Mouse (Mus musculus) c-Kit-positive CD71-positive TER-119-negative erythroid progenitor cells, embryonic 14.5 days (primary cell): Measurements from ENCODE around the gene Nectin1.

Source experiments
- DNase-seq: peaks from one replicate; pipeline ENCODE4 v3.0.0-alpha.2; 2013; ENCODE audit warnings: low read depth

The Nectin1 gene

DNA sequence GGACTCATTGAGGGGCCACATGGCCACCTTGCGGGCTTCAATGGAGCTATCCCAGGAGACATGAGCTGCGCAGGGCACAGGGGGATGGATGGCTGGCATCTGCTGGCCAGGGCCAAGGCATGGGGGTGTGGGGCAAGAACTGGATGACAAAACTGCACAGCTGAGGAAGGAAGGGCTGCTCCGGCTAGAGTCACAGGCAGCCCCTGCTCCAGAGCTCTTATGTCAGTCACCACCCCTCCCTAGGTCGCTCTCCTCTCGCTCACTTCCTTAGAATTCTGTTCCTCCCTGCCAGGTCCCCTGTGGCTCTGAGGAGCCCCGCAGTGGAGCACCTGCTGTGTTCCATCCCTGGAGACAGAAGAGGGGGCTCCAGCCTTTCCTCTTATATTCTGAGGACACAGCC, 63.8 kb downstream of the Nectin1 start:
- no peak for DNase-seq

DNA sequence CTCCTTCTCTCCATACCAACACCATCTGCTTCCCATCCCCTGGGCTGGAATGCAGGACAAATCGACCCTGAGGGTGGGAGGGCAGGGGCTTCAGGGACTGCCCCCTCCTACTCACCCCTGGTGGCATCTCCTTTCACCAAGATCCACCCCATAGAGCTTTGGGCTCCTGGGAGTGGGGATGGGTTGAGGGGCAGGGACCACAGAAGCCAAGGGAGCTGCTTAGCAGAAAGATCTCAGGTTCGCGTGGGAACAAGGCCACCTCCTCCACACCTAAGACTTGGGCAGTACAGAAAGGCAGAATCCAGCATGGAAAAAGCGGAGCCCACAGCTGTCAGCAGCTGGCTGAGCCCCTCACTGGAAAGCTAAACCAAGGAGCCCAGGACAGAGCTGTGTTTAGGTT, 64.3 kb downstream of the Nectin1 start:
- DNase-seq: no peak

DNA sequence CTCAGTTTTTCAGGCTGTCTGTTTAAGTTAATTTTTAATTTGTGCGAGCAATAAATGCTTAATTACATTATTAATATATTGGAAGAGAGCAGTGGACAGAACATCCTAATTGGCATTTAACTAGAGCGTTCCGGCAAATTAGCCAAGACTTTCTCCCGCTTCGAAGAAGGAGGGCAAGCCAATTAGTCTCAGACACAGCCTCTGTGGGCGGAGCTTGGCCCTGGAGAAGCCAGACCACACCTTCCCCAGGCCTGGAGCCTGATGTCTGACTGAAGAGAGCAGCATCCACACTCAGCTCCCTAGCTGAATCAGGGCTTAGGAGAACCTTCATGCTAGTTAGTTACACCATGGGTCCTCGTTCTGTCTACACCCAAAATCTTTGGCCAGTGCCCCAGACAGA, 64.8 kb downstream of the Nectin1 start:
- DNase-seq: no peak

DNA sequence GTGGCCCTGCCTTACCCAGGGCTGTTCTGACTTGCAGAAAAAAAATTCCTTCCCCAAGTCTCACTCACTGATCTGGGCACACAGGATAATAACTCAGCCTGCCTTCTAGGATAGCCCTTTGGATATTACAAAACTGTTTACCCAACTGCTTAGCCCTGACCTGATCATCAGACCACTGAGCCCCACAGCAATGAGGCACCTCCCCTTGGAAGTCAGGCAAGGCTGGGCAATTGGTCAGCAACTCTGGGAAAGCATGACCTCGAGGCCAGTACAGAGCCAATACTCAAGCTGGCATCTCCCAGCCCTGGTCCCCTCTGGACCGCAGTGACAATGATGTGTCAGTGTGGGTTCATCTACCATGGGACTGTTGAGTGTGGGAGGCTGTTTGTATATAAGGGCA, 69.4 kb downstream of the Nectin1 start:
- DNase-seq: no peak

DNA sequence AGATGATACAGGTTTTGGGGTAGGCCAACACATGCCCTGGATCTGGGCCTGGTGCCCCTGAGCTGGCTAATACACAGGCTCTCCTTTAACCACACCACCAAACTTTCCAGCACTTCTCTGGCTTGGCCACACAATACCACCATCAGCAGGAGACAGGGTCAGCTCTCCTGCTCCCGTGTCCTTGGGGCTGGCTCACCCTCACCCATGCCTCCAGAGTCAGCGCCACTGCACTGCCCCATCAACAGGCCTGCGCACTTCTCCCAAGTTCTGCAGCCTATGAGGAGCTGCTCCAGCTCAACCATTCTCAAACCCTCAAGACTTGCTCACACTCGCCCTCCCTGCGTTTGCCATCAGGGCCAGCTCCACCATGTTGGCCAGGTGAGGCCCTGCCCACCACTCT, 78.4 kb downstream of the Nectin1 start:
- DNase-seq: no peak

DNA sequence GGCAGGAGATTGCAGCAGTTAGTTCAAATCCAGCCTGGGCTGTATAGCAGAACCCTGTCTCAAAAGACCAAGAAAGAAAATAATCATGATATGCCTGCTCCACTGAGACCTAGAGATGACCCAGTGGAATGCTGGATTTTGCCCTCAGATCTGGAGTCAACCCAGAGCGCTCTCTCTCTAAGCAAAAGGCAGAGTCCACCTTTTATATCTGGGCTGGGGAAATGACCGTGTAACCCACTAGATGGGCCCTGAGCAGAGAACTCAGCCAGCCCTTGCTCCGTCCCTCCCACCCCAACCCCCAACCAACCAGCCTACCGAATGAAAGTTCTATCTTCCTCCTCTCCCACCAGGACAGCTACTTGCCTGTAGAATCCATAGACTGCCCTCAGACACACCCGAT, 81.4 kb downstream of the Nectin1 start:
- DNase-seq: no peak

DNA sequence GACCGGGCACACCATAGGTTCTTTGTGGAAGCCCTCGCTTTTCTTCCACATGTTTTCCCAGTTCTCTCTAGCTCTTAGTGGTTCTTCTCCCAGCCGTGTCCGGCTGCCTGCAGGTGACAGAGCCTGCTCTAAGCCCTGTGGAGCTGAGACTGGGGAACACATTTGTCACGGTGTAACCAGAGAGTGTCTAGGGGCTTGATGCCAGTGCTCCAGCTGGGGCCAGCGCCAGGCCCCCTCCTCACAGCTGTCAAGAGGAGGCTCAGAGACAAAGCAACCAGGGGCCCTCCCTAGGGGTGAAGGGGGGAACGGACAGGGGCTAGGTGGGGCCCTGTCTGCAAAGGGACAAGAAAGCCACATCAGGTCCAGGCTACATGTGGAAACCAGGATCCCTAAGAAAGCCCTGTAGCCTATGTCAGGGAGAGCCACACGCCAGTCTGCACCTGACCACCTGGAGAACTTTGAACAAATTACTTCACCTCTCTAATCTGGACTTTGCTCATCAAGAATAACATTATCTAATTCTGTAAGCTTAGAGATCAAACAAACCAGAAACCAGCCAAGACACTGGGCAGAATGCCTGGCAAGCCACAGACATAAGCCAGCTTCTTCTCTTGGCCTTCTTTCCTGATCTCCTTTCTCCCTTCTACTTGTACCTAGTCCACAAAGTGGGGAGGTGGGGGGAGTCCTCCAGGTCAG, 82.9 kb downstream of the Nectin1 start:
- no peak for DNase-seq

DNA sequence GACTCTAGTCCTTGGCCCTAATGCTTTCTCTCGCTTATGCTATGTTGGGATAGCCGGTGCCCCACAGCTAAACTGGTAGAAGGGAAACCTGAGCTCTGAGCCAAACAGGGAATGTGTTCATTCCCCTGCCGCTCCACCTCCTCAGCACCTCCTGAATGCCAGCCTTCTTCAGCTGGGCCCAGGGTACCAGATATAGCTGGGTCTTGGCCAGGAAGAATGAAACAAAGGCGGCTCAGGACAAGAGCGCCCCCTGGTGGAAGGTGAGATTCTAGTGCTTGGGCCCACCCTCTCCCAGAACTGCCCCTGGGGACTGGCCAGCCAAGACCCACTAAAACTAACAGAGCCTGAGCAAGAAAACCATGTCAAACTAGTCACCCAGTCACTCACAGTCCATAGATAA, 83.8 kb downstream of the Nectin1 start:
- peak; percentile 10 for DNase-seq

DNA sequence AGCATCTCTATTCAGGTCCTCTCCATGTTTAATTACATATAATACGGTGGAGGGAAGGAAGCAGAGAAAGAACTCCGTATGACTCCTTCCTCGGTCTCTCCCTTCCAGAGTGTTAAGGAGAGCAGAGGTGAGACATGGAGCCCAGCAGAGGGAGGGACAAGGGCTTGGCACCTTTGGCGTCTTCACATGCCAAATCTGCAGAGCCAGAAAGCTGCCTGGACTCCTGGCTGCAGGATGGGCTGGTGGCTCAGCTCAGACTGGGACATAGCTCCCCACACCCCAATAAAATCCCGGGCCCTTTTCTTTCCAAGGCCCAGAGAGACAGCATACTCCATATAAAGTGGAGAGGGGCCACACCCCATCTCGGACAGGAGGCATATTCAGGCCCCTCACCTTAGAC, 85.2 kb downstream of the Nectin1 start:
- no peak for DNase-seq

DNA sequence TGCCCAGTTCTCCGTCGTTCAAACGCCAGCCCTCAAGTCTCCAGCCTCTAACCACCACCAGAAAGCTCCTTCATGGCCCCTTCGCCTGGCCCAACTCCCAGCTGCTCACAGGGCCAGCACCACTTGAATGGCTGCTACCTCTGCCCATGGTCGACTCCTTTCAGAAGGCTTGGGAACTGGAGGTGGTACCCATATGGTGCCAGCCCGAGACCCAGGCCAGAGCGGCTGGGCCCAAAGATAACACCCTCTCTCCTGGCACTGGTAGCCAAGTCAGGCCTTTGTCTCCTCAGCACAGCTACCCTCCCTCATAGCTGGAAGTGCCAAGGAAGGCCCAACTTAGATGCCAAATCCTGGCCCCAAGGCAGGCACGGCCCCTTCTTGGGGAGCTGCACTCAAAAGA, 89.4 kb downstream of the Nectin1 start:
- DNase-seq: no peak

DNA sequence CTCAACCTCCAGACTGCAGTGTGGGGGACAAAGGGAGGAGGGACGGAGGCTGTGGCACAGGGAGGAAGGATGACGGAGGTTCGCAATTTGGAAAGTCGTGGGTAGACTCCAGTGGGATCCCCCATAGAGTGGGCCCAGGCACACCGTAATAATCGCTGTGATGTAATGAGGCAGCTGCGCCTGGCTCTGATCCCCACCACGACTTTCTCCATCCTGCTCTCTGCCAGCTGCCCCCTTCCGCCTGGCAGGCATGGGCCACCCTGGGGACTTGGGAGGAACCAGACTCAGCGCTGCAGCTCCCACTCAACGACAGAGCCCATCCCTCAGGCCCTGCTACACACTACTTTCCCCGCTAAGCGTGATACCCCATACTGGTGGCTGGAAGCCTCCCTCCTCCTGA, 90.5 kb downstream of the Nectin1 start:
- DNase-seq: no peak

DNA sequence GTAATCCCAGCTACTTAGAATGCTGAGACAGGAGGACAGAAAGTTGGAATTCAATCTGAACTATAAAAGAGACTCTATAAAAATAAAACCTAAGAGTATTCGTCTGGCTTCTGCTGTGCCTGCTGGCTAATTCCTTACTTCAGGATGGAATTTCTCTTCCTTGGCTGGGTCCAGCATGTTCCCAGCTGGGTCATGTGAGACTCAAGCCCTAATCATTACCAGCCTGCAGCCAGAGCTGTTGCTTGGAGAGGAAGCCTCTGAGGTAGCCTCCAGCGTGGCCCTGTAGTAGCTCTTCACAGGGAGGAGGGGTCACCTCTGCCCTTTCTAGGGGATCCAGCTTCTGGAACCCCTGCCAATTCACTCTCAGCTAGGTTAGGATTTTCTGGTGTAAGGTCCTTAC, 94.8 kb downstream of the Nectin1 start:
- no peak for DNase-seq

DNA sequence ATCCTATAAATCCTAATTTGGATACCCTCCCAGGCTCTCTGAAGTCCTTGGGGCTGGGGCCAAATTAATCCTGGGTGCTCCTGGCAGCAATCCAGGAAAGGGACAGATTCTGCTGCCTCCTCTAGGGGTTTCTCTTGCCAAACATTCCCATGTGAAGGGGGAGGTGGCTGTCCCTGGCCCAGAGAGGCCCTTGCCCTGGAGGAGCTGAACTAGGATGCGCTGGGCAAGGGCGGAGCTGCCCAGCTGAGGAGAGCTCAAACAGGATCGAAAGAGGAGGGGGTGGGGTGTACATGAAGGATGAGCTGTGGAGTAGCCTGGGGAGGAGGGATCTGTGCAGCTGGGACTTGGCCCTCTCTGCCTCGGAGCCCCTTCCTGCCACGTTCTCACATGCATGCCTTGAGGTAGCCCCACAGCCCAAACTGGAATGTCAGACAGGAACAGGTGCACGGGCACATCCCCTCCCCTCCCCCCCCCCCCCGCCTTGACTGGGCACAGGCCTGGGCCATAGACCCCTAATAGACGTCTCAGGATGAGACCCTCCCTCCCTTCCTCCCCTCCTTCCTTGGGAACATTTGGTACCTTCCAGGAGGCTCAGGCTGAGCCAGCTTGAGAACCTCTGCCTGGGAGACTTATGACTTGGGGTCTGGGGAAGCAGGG, 99.3 kb downstream of the Nectin1 start:
- DNase-seq: no peak

DNA sequence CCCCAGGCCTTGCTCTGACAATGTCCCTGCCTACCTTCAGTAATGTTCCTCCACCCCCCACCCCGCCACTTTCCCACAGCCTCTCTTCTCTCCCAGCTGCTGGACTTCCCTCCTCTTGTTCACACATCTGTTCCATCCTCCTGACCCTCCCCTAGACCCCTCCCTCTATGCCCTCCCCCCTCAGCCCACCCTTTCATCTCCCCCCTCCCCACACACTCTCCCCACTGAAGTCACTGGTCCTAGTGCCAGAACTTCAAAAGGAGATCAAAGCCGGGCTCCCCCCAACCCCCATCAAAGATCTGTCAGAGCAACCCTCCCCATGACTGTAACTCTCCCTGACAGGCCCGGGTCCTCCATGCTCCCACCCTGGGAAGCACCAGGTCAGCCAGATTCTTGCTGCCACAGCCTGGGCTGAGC, 99.9 kb downstream of the Nectin1 start:
- DNase-seq: no peak

DNA sequence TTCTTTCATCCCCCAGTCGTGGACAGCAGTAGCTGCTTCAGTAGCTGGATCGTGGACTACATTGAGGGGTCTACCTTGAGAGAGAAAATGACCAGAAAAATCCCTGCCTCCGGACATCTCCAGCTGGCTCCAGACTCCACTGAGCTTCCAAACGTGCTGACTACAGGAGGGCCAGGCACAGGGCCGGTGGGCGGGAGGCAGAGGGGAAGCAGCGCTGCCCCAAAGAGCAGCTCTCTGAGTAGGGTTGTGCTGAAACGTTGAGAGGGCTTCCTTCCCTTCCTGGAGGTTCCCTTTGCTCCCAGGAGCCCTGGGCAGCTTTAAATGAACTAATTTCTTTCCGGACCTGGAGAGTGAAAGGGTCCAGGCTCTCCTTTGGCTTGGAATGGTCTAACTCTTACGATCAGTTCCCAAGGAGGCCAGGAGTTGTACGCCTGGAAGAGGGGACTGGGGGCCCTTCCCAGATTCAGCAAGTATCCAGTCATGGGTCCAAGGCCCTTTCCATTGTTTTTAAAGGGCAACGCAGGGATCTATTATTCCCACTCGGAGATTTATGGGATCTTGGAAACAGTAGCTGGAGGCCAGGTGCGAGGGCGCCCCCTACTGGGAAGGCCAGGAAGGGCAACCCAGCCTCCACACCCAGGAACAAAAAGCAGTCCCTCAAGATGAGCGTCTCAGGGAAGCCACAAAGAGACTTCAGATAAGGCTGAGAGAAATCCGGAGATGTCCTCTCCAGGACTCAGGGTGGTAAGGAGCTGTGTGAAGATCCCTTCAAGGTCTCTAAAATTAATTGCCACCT, 102.1 kb downstream of the Nectin1 start:
- no peak for DNase-seq

DNA sequence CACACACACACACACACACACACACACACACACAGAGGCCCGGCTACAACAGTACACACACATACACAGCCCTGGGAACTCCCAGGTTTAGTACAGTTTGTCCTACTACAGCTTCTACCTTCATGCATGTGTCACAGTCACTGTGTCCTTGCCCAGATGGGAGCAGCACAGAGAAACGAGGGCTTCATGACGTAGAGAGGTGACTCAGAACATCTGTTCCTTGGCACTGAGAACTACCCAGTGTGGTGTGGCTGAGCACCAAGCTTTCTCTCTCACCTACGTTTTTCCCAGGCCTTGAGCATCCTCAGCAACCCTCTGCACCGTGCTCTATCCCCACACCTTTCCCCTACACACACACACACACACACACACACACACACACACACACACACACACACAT, 104.1 kb downstream of the Nectin1 start:
- no peak for DNase-seq

DNA sequence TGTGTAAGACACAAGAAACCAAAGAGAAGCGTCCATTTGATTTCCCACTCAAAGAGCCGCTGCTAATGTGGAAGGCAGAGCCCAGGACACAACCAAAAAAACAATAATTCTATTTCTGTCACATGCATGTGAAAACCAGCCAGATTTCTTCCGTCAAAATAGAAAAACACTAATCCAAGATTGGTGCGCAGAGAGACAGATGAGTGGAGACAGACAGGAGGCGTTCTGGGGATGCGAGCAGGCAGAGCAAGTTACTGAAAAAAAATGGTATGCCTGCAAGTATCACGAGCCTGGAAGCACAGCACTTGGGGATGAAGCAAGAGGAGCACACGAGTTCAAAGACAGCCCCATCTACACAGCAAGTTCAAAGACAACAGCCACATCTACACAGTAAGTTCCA, 106.5 kb downstream of the Nectin1 start:
- no peak for DNase-seq

DNA sequence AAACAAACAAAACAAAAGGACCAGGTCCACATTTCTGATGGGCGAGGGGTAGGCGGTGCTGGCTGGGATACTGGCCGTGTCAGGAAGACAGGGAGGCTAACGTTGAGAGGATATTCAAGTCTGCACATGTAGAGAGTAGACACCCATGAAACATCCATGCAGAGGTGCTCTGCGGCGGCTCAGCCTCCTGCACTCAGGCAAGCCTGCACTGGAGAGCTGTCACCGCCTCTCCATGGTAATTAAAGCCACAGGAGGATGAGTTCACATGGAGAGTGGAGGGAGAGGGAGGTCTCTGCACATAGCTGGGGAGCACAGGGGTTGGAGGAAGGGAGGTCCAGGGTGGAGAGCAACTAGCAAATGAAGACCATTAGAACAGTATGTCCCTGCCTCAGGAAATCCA, 107.4 kb downstream of the Nectin1 start:
- DNase-seq: no peak

DNA sequence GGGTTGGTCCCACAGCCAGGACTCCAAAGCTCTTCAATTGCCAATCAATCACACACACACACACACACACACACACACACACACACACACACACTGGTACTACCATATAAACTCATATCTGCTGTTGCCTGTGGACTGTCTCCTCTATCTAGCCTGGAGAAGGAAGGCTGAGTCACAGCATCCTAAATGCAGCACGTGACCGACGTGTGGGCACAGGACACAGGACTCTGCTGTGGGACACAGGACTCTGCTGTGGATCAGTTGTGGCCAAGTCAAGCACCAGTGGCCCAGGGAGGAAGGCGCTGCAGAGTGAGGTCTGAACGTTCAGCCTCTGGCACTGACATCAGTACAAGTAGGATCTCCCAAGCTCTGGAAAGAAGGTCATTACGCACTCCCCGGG, 112.1 kb downstream of the Nectin1 start:
- no peak for DNase-seq
